Comparison of ENCODE assay signal across 16 mouse cellular contexts in genomic region chr4:80628271-80628670, GRCm38 (mm10).
A peak's percentile ranks its signal among the peaks of the same experiment; 100 is the strongest.
DNase-seq lines count a peak whose midpoint lies in the region.
"Had no signal": no experiment of that assay in that cellular context is flagged by ENCODE, and none has a peak within 500 bp of the region (broad histone marks: within the 10 kb centered on the region; RNA-seq: fewer than 3 reads in every experiment).

No protein-coding gene starts in this region.

- peak; percentile 9 to 70 for DNase-seq in cerebellum, postnatal 14 days
- no peak for DNase-seq in cerebellum, adult 18-20 months
- DNase-seq in frontal cortex, adult 2 months (ENCODE audit: extremely low spot score in 1 of 2, low spot score in 1 of 2) = peak; percentile 14 to 31
- DNase-seq in frontal cortex, postnatal 10 days (ENCODE audit: low spot score in 2 of 2) = no peak
- peak; percentile 32 for DNase-seq in right cerebral cortex, adult 18-20 months
- DNase-seq in right cerebral cortex, postnatal 14 days = no peak
- DNase-seq in left cerebral cortex, postnatal 36 days (ENCODE audit: low spot score in 2 of 2) = peak; percentile 16 to 21
- DNase-seq in c-Kit-positive CD71-positive TER-119-positive erythroid progenitor cells, embryonic 14.5 days (ENCODE audit: low spot score) = no peak
- DNase-seq: adrenal gland, postnatal 25 days; embryo, embryonic 11 days; gastrocnemius, postnatal 25 days; heart, adult 11 months; kidney, adult 2 months; kidney, postnatal 36 days; lung, embryonic 14.5 days; retina, postnatal 1 day had no signal

- intact Hi-C loops in left cerebral cortex, postnatal 36 days (cut with DNase I) = no loop called here

Comparison
In these comparisons a context has a peak if more than half of its experiments do, and no peak if none do; other contexts are left out.
1. DNase-seq: peak in cerebellum, postnatal 14 days (2 of 2), frontal cortex, adult 2 months (2 of 2), right cerebral cortex, adult 18-20 months (single experiment) and left cerebral cortex, postnatal 36 days (2 of 2); none in cerebellum, adult 18-20 months (0 of 2), frontal cortex, postnatal 10 days (0 of 2), right cerebral cortex, postnatal 14 days (single experiment) and c-Kit-positive CD71-positive TER-119-positive erythroid progenitor cells, embryonic 14.5 days (single experiment).